Mouse (Mus musculus) layer of hippocampus, postnatal 36 days (tissue): ENCODE measurements at regions not wholly inside any gene's neighbourhood (a gene's known extent, or its start where the extent isn't known, plus 50 kb on each side); places are given as distances from the start of the nearest gene placed in this dataset.

Experiments used
- DNase-seq, 2 experiments: peaks; one replicate each; pipeline ENCODE4 v3.0.0; 2022

GRCm38 (mm10) chr15:52961491-52961890 is 923.2 kb upstream of the Gm7489 start:
- DNase-seq: no peak

DNA sequence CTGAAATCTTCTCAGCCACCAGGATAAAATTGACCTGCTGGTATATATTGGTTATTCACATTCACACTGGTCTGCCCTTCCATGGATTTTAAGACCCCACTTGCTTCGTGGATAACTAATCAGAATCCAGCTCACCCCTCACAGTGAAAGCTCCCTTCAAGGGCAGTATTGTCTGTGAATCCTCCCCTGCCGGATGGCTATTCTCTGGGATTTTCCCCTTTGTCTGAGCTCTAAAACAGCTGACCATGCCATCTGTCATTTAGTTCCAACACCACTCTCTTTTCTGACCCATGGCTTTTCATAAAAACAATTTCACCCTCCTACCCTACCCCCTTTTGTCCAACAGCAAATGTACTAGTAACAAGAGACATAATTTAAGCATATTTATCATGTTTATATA is 920.8 kb upstream of the Gm7489 start:
- no peak for DNase-seq

DNA sequence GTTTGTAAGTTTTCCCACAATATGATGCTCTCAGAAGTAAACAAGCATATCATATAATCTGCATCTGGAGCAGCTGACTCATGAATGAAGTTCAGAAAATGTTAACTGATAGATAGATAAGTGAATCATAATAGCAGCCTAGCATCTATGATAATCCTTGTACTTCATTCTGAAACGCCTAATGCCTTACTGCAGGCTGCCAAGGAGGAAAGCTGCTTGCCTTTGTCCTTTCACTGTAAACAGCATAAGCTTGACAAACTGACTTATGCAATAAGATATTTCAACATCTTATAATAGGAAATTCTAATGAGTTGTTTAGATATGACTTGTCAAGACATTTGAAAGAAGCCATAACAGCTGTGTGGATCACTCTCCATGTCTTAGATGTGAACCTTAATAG is 920.3 kb upstream of the Gm7489 start:
- no peak for DNase-seq

- DNase-seq: no peak
Observed at GRCm38 (mm10) chr15:52967801-52968235, 916.9 kb upstream of the Gm7489 start.

DNA sequence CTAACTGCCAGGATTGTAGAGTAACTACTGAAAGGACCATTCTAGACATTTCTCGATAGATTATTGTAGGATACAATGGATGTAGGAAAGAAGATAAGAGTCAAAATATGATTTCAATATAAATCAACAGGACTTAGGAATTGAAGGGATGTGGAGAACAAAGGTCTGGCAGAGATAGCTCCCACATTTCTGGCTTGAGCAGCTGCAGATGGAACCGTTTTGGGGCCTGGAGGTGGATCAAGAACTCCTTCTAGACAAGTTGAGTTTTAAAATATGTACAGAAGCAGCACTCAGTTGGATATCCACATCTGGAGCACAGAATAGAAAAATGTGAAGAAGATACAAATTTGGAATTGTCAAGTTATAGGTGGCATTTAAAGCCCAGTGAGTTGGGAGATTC is 901.9 kb upstream of the Gm7489 start:
- no peak for DNase-seq

- DNase-seq: no peak
Observed at GRCm38 (mm10) chr15:52990580-52990979, 894.1 kb upstream of the Gm7489 start.

GRCm38 (mm10) chr15:52994351-52994750 is 890.4 kb upstream of the Gm7489 start:
- no peak for DNase-seq

GRCm38 (mm10) chr15:52999200-52999599 is 885.5 kb upstream of the Gm7489 start:
- no peak for DNase-seq

DNA sequence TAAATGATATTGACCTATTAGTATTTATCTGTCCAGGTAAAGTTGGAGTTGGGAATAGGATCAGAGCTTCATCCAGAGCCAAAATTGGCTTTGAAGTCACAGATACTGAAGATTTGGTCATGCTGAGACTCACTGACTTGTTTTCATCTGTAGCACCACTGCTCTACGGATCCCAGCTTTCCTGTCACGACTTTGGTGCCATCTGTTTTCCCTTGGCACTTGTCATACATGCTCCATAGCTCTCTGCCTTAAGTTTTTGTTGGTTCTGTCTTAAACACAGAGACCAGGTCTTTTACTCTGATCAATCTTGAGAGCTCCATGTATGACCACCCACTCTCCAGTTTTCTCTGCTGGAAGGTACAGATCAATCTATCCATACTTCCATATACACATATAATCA is 884.9 kb upstream of the Gm7489 start:
- DNase-seq: no peak

DNA sequence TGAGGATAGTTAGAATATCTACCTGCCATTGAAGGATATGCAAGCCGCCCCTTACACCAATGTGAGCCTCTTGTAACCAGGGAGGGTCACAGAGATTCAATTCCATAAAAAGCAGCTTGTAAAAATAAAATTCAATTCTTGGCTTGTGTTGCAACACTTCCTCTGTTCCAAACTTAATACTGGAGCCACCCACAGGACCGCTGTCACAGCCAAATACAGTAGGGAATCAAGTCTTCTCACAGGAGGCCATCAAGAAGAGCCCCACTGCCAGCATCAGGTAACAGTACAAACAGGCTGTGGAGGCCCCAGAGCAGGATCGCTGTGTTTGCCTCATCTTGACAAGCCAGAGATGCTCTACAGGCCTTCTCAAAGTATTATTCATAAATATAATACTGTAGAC is 883.3 kb upstream of the Gm7489 start:
- peak; percentile 7 to 8 for DNase-seq

- no peak for DNase-seq
Observed at GRCm38 (mm10) chr15:53001964-53002363, 882.7 kb upstream of the Gm7489 start.

- no peak for DNase-seq
Observed at GRCm38 (mm10) chr15:53004078-53004477, 880.6 kb upstream of the Gm7489 start.

DNA sequence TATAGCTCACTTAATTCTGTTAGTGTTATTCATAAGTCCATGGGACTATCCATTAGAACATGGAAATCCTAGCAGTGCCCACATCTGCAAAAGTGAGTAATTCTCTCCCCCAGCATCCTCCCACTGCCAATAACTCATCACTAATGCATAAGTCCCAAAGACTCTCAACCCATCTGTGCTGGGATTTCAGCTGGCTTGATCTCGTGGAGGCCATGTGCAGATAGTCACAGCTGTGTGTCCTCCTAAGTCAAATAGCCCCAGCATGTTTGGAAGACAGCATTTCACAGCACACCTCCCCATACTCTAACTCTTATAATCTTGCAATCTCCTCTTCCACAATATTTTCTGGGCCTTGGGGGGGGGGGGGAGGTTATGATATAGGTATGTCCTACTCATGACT is 877.9 kb upstream of the Gm7489 start:
- DNase-seq: no peak

- DNase-seq: no peak
Observed at GRCm38 (mm10) chr15:53009337-53009736, 875.4 kb upstream of the Gm7489 start.
